19 mouse cellular contexts compared by ENCODE assay signal in the genomic region with DNA sequence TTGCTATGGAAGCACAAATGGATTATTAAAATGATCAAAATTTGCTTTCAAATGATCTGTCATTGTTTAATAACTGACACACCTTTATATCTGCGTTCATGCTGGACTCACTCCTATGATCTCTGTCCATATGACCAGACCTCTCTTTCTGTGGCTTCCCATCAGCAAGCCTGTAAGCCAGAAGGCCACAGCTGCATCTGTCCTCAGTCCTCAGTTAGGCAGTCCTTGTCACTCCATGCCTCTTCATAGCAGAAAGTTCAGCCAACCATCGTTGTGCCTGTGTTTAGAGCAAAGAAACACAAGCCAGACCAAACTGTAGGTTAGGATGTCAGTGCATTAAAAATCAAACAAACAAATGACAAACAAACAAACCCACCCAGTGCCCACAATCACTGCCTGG.
"Had no signal": no experiment of that assay in that cellular context is flagged by ENCODE, and none has a peak within 500 bp of the region (broad histone marks: within the 10 kb centered on the region; RNA-seq: fewer than 3 reads in every experiment).

No protein-coding gene starts in this region.

- ATAC-seq: intestine, embryonic 16.5 days had no signal

- H3K27me3 ChIP-seq: limb, embryonic 12.5 days; limb, embryonic 15.5 days; midbrain, embryonic 13.5 days; neural tube, embryonic 12.5 days; neural tube, embryonic 15.5 days; stomach, embryonic 15.5 days had no signal

- H3K9ac ChIP-seq: limb, embryonic 15.5 days; liver, embryonic 14.5 days; stomach, embryonic 15.5 days had no signal

- H3K36me3 ChIP-seq: limb, embryonic 12.5 days; limb, embryonic 15.5 days; midbrain, embryonic 13.5 days; neural tube, embryonic 12.5 days; neural tube, embryonic 15.5 days; stomach, embryonic 15.5 days had no signal

- H3K9me3 ChIP-seq: limb, embryonic 12.5 days; limb, embryonic 15.5 days; midbrain, embryonic 13.5 days; neural tube, embryonic 12.5 days; neural tube, embryonic 15.5 days; stomach, embryonic 15.5 days had no signal

- H3K4me2 ChIP-seq: liver, embryonic 11.5 days had no signal

- H3K4me3 ChIP-seq: neural tube, embryonic 12.5 days had no signal

- DNase-seq: kidney, adult 18-20 months; kidney, adult 9 months; kidney, postnatal 14 days; kidney, postnatal 4 days; layer of hippocampus, adult 9-11 months; lung, adult 18-20 months; right cerebral cortex, postnatal 25 days; spleen, adult 18-20 months; thymus, postnatal 36 days had no signal

- H3K27ac ChIP-seq: limb, embryonic 15.5 days; liver, embryonic 14.5 days; macrophage; neural tube, embryonic 12.5 days; stomach, embryonic 15.5 days had no signal
